Mouse (Mus musculus) hindbrain, embryonic 15.5 days (tissue): ENCODE results near the gene Olfr653. TPM values are rescaled to one million over a fixed set of nuclear protein-coding genes. Genes with fewer than 3 reads are reported as not detected.

ENCODE experiments used
- ATAC-seq: fragments of 200-750 bp; cut with Nextera tagmentation; 2 replicates; pipeline ENCODE4 v1.8.0; 2017; ENCODE audit warnings: low read depth, moderate number of reproducible peaks, moderate TSS enrichment; ENCODE audit not compliant: low FRiP score
- H3K27ac ChIP-seq: fragments of 300-500 bp; sonication (generic); replicated peaks from 2 replicates; pipeline ENCODE4 v1.5.1; 2015; ENCODE audit warnings: mild to moderate bottlenecking, inconsistent platforms
- H3K27me3 ChIP-seq: fragments of 300-500 bp; sonication (generic); 2 replicates; pipeline ENCODE4 v1.6.1; 2015; ENCODE audit warnings: control low read depth, inconsistent platforms
- H3K36me3 ChIP-seq: fragments of 300-500 bp; sonication (generic); 2 replicates; pipeline ENCODE4 v1.6.1; 2015; ENCODE audit warnings: control low read depth, inconsistent platforms
- H3K4me1 ChIP-seq: fragments of 300-500 bp; sonication (generic); replicated peaks from 2 replicates; pipeline ENCODE4 v1.6.1; 2015; ENCODE audit warnings: control low read depth, inconsistent platforms
- H3K4me2 ChIP-seq: fragments of 300-500 bp; sonication (generic); 2 replicates; pipeline ENCODE4 v1.6.1; 2015; ENCODE audit warnings: moderate library complexity, mild to moderate bottlenecking, inconsistent platforms
- H3K4me3 ChIP-seq: fragments of 300-500 bp; sonication (generic); 2 replicates; pipeline ENCODE4 v1.5.1; 2015; ENCODE audit warnings: mild to moderate bottlenecking, inconsistent platforms
- H3K9ac ChIP-seq: fragments of 300-500 bp; sonication (generic); 2 replicates; pipeline ENCODE4 v1.6.1; 2015; ENCODE audit warnings: inconsistent platforms
- H3K9me3 ChIP-seq: fragments of 300-500 bp; sonication (generic); 2 replicates; pipeline ENCODE4 v1.6.1; 2016; ENCODE audit warnings: control low read depth, inconsistent platforms
- WGBS: fragments of 180-500 bp; shearing (Covaris S2); methylation state at CpG from one replicate; pipeline ENCODE4 v1.1.7; 2015; 5-methylcytosine and 5-hydroxymethylcytosine counted together
- polyA plus RNA-seq: library from polyadenylated mRNA; unstranded; fragments of >200 nt; fragmentation: Nextera tagmentation; extraction: Ambion mirVana; gene quantifications from 2 replicates; pipeline ENCODE4 v1.2.1, GENCODE M21; 2015

Olfr653 gene
- 0.04 TPM in 1 of 2 replicates, not detected in the other for polyA plus RNA-seq

DNA sequence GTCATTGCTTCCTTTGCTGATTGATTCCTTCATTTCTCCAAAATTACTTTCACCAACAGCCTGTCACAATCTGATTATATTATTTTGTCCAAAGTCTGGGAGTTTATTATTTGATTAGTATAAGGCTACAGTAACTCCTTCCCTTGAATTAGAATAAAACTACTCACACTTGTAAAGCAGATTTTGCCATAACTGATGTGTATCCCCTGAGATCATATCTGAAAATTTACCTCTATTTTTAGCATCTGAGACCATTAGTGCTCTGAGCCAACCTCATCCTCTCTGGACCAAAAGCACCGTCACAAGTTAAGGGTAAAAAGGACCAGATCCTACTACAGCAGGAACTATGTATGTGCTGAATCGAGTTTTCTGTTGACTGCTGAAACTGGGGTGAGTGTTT lies at the start of gene Olfr653:
TSS of gene Olfr653 (plus strand) at position 301 of the 400 bp plus-strand sequence.
- no peak within 1 kb of the TSS for H3K4me2 ChIP-seq
- 71% methylated on average over 2 of the region's 2 CpGs for WGBS
- H3K4me1 ChIP-seq = no peaks in the 10 kb centered on the region
- H3K27ac ChIP-seq = no peak within 1 kb of the TSS
- no peaks in the 10 kb centered on the region for H3K36me3 ChIP-seq
- H3K27me3 ChIP-seq = no peaks in the 10 kb centered on the region
- ATAC-seq = no peak
- H3K9ac ChIP-seq = no peak within 1 kb of the TSS
- no peak within 1 kb of the TSS for H3K4me3 ChIP-seq
- no peaks in the 10 kb centered on the region for H3K9me3 ChIP-seq

DNA sequence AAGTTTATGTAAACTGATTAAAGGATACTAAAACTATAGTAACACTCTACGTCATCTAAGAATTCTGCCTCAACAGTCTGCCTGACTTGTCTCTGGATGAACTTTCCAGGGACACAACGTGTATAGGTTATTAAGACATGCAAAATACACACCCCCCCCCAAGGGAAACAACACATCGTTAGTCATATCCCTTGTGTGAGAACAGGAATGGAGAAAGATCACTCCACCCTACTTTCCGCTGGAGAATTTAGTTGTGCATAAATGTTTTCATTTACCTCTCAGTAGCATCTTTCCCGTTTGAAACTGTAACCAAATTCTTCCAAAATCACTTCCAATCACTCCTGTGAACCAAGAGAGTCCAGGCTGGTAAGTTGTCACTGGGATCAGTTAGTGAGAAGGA lies 27.3 kb upstream of the Olfr653 start, which contains the start of gene Olfr651:
TSS of gene Olfr651 (plus strand) at position 301 of the 400 bp plus-strand sequence.
- ATAC-seq = no peak
- Histone ChIP-seq H3K4me3 (no peak within 1 kb of the TSS), H3K9ac (no peak within 1 kb of the TSS), H3K36me3 (no peaks in the 10 kb centered on the region), H3K4me1 (no peaks in the 10 kb centered on the region), H3K27ac (no peak within 1 kb of the TSS), H3K27me3 (no peaks in the 10 kb centered on the region), H3K4me2 (no peak within 1 kb of the TSS), H3K9me3 (no peaks in the 10 kb centered on the region)
- 89% methylated on average over 5 of the region's 5 CpGs for WGBS

GRCm38 (mm10) chr7:104552700-104553099 lies 24.4 kb upstream of the Olfr653 start:
- no peaks in the 10 kb centered on the region for H3K27me3 ChIP-seq
- H3K27ac ChIP-seq = no peak overlapping the region
- WGBS = 76% methylated on average over 1 of the region's 1 CpGs
- no peaks in the 10 kb centered on the region for H3K4me1 ChIP-seq
- no peaks in the 10 kb centered on the region for H3K9me3 ChIP-seq
- H3K9ac ChIP-seq = no peak overlapping the region
- no peak overlapping the region for H3K4me2 ChIP-seq
- no peaks in the 10 kb centered on the region for H3K36me3 ChIP-seq
- ATAC-seq = no peak
- no peak overlapping the region for H3K4me3 ChIP-seq

DNA sequence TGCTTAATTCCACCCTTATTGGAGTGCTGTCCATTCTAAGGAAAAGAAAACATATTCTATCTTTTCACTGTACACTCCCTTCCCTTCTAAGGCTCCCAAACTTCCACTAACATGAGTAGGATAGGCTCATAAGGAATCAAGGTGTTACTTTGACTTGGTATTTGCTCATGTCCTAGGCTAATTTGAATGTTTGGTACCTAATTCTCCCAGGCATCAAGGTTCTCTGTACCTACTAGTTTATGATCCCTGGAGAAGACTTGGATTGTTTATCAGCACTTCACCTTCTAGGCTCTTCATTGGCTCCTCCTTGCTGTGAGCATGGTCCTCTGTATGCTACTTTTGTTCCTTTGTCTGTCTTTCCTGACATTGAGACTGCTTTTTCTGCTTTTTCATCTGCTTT lies 16.5 kb upstream of the Olfr653 start, which contains the start of gene Olfr652:
TSS of gene Olfr652 (plus strand) at position 301 of the 400 bp plus-strand sequence.
- Histone ChIP-seq H3K4me2 (no peak within 1 kb of the TSS), H3K4me1 (no peaks in the 10 kb centered on the region), H3K9ac (no peak within 1 kb of the TSS), H3K27me3 (no peaks in the 10 kb centered on the region), H3K36me3 (no peaks in the 10 kb centered on the region), H3K27ac (no peak within 1 kb of the TSS), H3K4me3 (no peak within 1 kb of the TSS), H3K9me3 (no peaks in the 10 kb centered on the region)
- no peak for ATAC-seq

- no peaks in the 10 kb centered on the region for H3K9me3 ChIP-seq
- no peak for ATAC-seq
Measured at GRCm38 (mm10) chr7:104580846-104581245, 3.7 kb downstream of the Olfr653 start.

DNA sequence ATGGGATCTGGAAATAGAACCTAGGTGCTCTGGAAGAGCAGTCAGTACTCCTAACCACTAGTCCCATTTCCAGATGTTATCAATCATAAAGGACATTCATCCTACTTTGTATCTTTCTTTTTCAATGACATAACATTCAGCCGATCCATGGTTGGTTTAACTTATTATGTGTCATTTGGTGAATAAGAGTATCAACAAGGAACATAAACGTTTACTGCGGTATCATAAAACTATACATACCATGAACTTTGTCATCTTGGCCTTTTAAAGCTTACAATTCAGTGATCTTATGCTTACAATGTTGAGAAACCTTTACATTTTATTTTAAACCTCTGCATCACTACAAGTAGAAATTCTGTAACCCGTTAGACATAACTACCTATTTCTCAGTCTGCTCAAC lies 4.3 kb downstream of the Olfr653 start:
- H3K36me3 ChIP-seq = no peaks in the 10 kb centered on the region
- no peaks in the 10 kb centered on the region for H3K9me3 ChIP-seq
- H3K4me1 ChIP-seq = no peaks in the 10 kb centered on the region
- WGBS = 91% methylated on average over 4 of the region's 4 CpGs
- ATAC-seq = no peak
- no peak overlapping the region for H3K4me2 ChIP-seq
- no peaks in the 10 kb centered on the region for H3K27me3 ChIP-seq
- H3K27ac ChIP-seq = no peak overlapping the region
- no peak overlapping the region for H3K9ac ChIP-seq
- H3K4me3 ChIP-seq = no peak overlapping the region

More at GRCm38 (mm10) chr7:104580846-104581245, 3.7 kb downstream of the Olfr653 start:
- no peak overlapping the region for H3K4me2 ChIP-seq
- no peaks in the 10 kb centered on the region for H3K4me1 ChIP-seq
- WGBS = 89% methylated on average over 4 of the region's 4 CpGs
- no peaks in the 10 kb centered on the region for H3K27me3 ChIP-seq
- H3K4me3 ChIP-seq = no peak overlapping the region
- no peak overlapping the region for H3K27ac ChIP-seq
- H3K9ac ChIP-seq = no peak overlapping the region
- H3K36me3 ChIP-seq = no peaks in the 10 kb centered on the region

- 92% methylated on average over 4 of the region's 4 CpGs for WGBS
- Histone ChIP-seq H3K9me3 (no peaks in the 10 kb centered on the region), H3K9ac (no peak within 1 kb of the TSS), H3K36me3 (no peaks in the 10 kb centered on the region), H3K4me1 (no peaks in the 10 kb centered on the region), H3K4me2 (no peak within 1 kb of the TSS), H3K4me3 (no peak within 1 kb of the TSS), H3K27ac (no peak within 1 kb of the TSS), H3K27me3 (no peaks in the 10 kb centered on the region)
- no peak for ATAC-seq
Measured at GRCm38 (mm10) chr7:104586725-104587124, 9.6 kb downstream of the Olfr653 start, which contains the start of gene Olfr654. Gene Olfr654 (plus strand): TSS chr7:104587025.

DNA sequence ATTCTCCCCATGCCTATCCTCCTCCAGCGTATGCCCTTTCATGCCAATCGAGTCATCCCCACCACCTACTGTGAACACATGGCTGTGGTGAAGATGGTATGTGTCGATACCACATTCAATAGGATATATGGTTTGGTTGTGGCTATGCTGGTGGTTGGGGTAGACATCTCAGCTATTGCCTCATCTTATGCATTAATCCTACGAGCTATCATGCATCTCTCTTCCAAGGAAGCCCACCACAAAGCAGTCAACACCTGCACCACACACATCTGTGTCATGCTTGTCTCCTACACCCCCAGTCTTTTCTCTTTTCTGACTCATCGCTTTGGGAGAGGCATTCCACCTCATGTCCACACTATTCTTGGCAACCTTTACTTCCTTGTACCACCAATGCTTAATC lies 11.2 kb downstream of the Olfr653 start:
- Histone ChIP-seq H3K9ac (no peak overlapping the region), H3K4me1 (no peaks in the 10 kb centered on the region), H3K27me3 (no peaks in the 10 kb centered on the region), H3K9me3 (no peaks in the 10 kb centered on the region), H3K36me3 (no peaks in the 10 kb centered on the region), H3K4me3 (no peak overlapping the region), H3K4me2 (no peak overlapping the region), H3K27ac (no peak overlapping the region)
- WGBS = 88% methylated on average over 5 of the region's 5 CpGs
- no peak for ATAC-seq

- H3K36me3 ChIP-seq = no peaks in the 10 kb centered on the region
- H3K4me2 ChIP-seq = no peak within 1 kb of the TSS
- no peaks in the 10 kb centered on the region for H3K27me3 ChIP-seq
- ATAC-seq = no peak
- H3K4me3 ChIP-seq = no peak within 1 kb of the TSS
- WGBS = 88% methylated on average over 2 of the region's 2 CpGs
- no peaks in the 10 kb centered on the region for H3K4me1 ChIP-seq
- H3K27ac ChIP-seq = no peak within 1 kb of the TSS
- H3K9me3 ChIP-seq = no peaks in the 10 kb centered on the region
- no peak within 1 kb of the TSS for H3K9ac ChIP-seq
Measured at GRCm38 (mm10) chr7:104601679-104602078, 24.6 kb downstream of the Olfr653 start, which contains the start of gene Olfr655. Gene Olfr655 (minus strand): TSS chr7:104601779.

- Histone ChIP-seq H3K36me3 (no peaks in the 10 kb centered on the region), H3K27me3 (no peaks in the 10 kb centered on the region), H3K9ac (no peak overlapping the region), H3K9me3 (no peaks in the 10 kb centered on the region), H3K4me3 (no peak overlapping the region), H3K4me1 (no peaks in the 10 kb centered on the region), H3K27ac (no peak overlapping the region), H3K4me2 (no peak overlapping the region)
- WGBS = 7% methylated on average over 3 of the region's 3 CpGs
- no peak for ATAC-seq
Measured at GRCm38 (mm10) chr7:104603173-104603572, 26.1 kb downstream of the Olfr653 start.

GRCm38 (mm10) chr7:104604727-104605126 lies 27.6 kb downstream of the Olfr653 start:
- Histone ChIP-seq H3K9me3 (no peaks in the 10 kb centered on the region), H3K4me2 (no peak overlapping the region), H3K27me3 (no peaks in the 10 kb centered on the region), H3K4me3 (no peak overlapping the region), H3K36me3 (no peaks in the 10 kb centered on the region), H3K4me1 (no peaks in the 10 kb centered on the region), H3K27ac (no peak overlapping the region), H3K9ac (no peak overlapping the region)
- ATAC-seq = no peak

DNA sequence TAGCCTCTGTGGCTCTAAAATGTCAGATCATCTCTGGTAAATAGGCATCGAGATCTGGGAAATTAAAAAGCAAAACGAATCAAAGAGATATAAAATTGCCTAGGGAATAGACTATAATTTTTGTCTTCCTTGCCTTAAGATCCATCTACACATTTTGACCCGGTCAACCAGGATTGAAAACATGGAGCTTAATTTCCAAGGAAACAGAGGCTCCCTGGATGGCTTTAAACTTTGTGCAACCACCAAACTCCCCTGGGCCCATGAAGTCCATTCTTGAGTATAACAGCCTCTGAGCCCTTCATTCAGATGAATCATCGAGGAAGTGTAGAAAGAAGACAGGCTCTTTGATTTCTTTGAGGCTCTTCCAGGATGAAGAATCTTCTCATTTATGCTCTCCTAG lies 36.5 kb downstream of the Olfr653 start, which contains the start of gene Olfr656:
TSS of gene Olfr656 (plus strand) at position 301 of the 400 bp plus-strand sequence.
- Histone ChIP-seq H3K4me2 (no peak within 1 kb of the TSS), H3K27me3 (no peaks in the 10 kb centered on the region), H3K4me3 (no peak within 1 kb of the TSS), H3K9me3 (no peaks in the 10 kb centered on the region), H3K9ac (no peak within 1 kb of the TSS), H3K27ac (no peak within 1 kb of the TSS), H3K36me3 (no peaks in the 10 kb centered on the region), H3K4me1 (no peaks in the 10 kb centered on the region)
- ATAC-seq = no peak
- WGBS = 85% methylated on average over 4 of the region's 4 CpGs

GRCm38 (mm10) chr7:104624494-104624893 lies 47.4 kb downstream of the Olfr653 start, which contains the start of gene Olfr657:
Gene Olfr657 (plus strand): TSS chr7:104624794.
- no peaks in the 10 kb centered on the region for H3K27me3 ChIP-seq
- H3K9ac ChIP-seq = no peak within 1 kb of the TSS
- no peaks in the 10 kb centered on the region for H3K36me3 ChIP-seq
- no peak for ATAC-seq
- no peak within 1 kb of the TSS for H3K27ac ChIP-seq
- H3K4me2 ChIP-seq = no peak within 1 kb of the TSS
- no peaks in the 10 kb centered on the region for H3K4me1 ChIP-seq
- H3K4me3 ChIP-seq = no peak within 1 kb of the TSS
- no peaks in the 10 kb centered on the region for H3K9me3 ChIP-seq
